Mouse (Mus musculus) layer of hippocampus, postnatal 25 days (tissue): Measurements from ENCODE around the gene Tldc2. TPM values are rescaled to one million over a fixed set of nuclear protein-coding genes. Genes with fewer than 3 reads are reported as not detected.

Experiments
- DNase-seq, 2 experiments: peaks; one replicate each; pipeline ENCODE4 v3.0.0; 2022; ENCODE audit warnings: mixed read lengths in 2 of 2, low spot score in 1 of 2; ENCODE audit errors: extremely low spot score in 1 of 2
- total RNA-seq, 2 experiments: library from RNA; stranded (reverse); gene quantifications; 2 replicates each; pipeline ENCODE4 v1.2.3; 2021

The Tldc2 gene
- not detected for total RNA-seq

GRCm38 (mm10) chr2:157086796-157087195 is at the start of gene Tldc2:
Tldc2 (plus strand) TSS chr2:157087055.
- no peak for DNase-seq

GRCm38 (mm10) chr2:157037303-157037702 is 49.6 kb upstream of the Tldc2 start:
- DNase-seq: no peak

GRCm38 (mm10) chr2:157039900-157040648 is 46.8 kb upstream of the Tldc2 start:
- no peak for DNase-seq

- DNase-seq: no peak
Measured at GRCm38 (mm10) chr2:157040649-157041046, 46.2 kb upstream of the Tldc2 start.

GRCm38 (mm10) chr2:157041421-157041820 is 45.4 kb upstream of the Tldc2 start:
- DNase-seq: no peak

GRCm38 (mm10) chr2:157043556-157043955 is 43.3 kb upstream of the Tldc2 start:
- DNase-seq: no peak

- no peak for DNase-seq
Measured at GRCm38 (mm10) chr2:157043987-157044386, 42.9 kb upstream of the Tldc2 start.

- DNase-seq: no peak
Measured at GRCm38 (mm10) chr2:157045932-157046331, 40.9 kb upstream of the Tldc2 start.

GRCm38 (mm10) chr2:157046956-157047355 is 39.9 kb upstream of the Tldc2 start:
- no peak for DNase-seq

GRCm38 (mm10) chr2:157048395-157049181 is 38.3 kb upstream of the Tldc2 start:
- peak in 1 of 2 experiments; percentile 54 for DNase-seq

GRCm38 (mm10) chr2:157049831-157050243 is 37.0 kb upstream of the Tldc2 start:
- DNase-seq: no peak

- DNase-seq: no peak
Measured at GRCm38 (mm10) chr2:157052448-157052847, 34.4 kb upstream of the Tldc2 start.

GRCm38 (mm10) chr2:157053124-157053523 is 33.7 kb upstream of the Tldc2 start:
- DNase-seq: no peak

GRCm38 (mm10) chr2:157053787-157054186 is 33.1 kb upstream of the Tldc2 start:
- DNase-seq: no peak

GRCm38 (mm10) chr2:157054297-157054696 is 32.6 kb upstream of the Tldc2 start:
- no peak for DNase-seq

GRCm38 (mm10) chr2:157054816-157055215 is 32.0 kb upstream of the Tldc2 start:
- no peak for DNase-seq

- no peak for DNase-seq
Measured at GRCm38 (mm10) chr2:157055721-157056120, 31.1 kb upstream of the Tldc2 start.

GRCm38 (mm10) chr2:157057186-157057585 is 29.7 kb upstream of the Tldc2 start:
- no peak for DNase-seq

- DNase-seq: no peak
Measured at GRCm38 (mm10) chr2:157057758-157058157, 29.1 kb upstream of the Tldc2 start.

- peak in 1 of 2 experiments; percentile 70 for DNase-seq
Measured at GRCm38 (mm10) chr2:157058342-157058998, 28.4 kb upstream of the Tldc2 start.

- DNase-seq: no peak
Measured at GRCm38 (mm10) chr2:157059166-157059565, 27.7 kb upstream of the Tldc2 start.
